Mouse (Mus musculus) heart, postnatal 10 days (tissue): ENCODE data around the gene Chst12. TPM values are rescaled to one million over a fixed set of nuclear protein-coding genes. Genes with fewer than 3 reads are reported as not detected.
"Not testable (repeated sequence)": the region's sequence is repeated elsewhere in the genome, so short reads cannot be mapped to it uniquely, and the experiment has no call there.

Experiments
- DNase-seq, 2 experiments: peaks; one replicate each; pipeline ENCODE4 v3.0.0; 2021
- intact Hi-C: fragments of 180-260 bp; cut with DNase I; formaldehyde crosslinking; loops from one replicate; pipeline ENCODE4 v1.15.1; 2025
- total RNA-seq, 2 experiments: library from RNA; stranded (reverse); gene quantifications; 2 replicates each; pipeline ENCODE4 v1.2.3; 2021

Chst12 gene
- 1 to 10 TPM; 7.5 to 8.2 TPM for total RNA-seq

DNA sequence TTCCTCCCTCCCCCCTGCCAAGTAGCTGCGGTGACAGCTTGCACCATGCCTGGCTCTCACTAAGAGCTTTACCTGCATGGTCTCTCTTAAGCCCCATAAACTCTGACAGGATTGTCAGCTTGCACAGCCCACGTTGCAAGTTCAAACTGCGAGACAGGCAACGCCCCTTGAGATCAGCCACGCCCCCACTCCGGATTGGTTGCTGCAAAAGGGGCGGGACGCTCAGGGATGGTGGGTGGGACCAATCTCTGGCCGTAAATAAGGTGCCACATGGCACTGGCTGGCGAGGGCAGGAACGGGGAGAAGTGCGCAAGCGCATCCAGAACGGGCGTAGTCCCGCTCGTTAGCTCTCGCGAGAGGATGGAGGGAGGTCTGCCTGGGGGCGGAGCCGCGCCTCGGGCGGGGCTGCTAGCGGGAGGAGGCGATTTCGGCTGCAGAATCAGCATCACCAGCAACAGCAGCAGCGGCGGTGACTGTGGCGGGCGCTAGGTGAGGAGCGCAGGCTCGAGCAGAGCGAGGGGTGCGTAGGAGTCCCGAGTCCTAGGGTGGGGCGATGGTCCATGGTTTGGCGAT lies at the start of gene Chst12:
TSS of gene Chst12 (plus strand) at position 343 of the 573 bp plus-strand sequence.
- intact Hi-C loops: no loop called here
- peak; percentile 99 for DNase-seq

DNA sequence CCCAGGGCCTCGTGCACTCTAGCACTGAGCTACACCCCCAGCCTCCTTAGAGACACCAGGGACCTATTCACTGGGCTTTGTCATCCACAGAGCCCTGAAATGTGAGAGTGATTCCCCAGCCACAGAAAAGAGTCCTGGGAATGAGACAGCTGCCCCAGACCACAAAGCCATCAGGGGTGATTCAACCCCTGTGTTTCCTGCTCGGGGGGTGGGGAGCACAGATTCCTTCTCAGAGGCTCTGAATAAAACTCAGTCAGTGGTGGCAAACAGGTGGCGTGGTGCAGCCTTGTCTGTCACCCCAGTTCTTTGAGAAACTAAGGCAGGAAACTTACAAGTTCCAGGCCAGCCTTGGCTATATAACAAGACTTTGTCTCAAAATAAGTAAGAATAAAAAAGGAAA lies 43.9 kb upstream of the Chst12 start:
- DNase-seq: no peak
- intact Hi-C loops: no loop called here

DNA sequence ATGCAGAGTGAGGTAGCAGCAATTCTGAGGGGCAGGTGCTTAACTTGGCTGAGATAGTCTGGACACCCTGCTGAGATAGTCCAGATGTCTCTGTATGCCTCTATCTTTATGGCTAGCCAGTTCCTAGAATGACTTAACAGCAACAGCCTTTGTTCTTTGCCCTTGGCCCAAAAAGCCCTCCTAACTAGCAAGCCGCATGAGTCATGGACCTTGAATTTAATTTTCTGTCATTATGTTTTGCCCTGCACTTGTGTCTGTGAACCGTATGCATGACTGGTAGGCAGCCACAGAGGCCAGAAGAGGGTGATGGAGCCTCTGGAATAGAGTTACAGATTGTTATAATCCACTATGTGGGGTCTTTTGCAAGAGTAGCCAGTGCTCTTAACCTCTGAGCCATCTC lies 42.2 kb upstream of the Chst12 start:
- intact Hi-C loops, DNase-seq: not testable (repeated sequence)

DNA sequence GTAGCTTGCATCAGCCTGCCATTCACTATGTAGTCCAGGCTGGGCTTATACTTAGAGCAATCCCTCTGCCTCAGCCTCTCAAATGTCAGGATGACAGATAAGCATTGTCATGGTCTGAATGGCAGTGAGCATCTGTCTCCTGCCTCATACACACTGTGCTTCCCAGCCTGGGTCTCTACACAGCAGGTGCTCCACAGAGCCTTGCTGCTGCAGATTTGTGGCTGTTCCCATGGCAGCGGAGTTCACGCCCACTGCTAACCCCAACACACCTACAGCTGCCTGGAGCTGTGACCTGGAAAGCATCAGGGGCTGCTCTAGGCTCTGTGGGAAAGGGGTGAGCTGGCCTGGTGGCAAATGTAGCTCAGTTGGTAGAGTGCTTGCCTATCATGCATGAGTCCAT lies 40.4 kb upstream of the Chst12 start:
- intact Hi-C loops: no loop called here
- DNase-seq: no peak

DNA sequence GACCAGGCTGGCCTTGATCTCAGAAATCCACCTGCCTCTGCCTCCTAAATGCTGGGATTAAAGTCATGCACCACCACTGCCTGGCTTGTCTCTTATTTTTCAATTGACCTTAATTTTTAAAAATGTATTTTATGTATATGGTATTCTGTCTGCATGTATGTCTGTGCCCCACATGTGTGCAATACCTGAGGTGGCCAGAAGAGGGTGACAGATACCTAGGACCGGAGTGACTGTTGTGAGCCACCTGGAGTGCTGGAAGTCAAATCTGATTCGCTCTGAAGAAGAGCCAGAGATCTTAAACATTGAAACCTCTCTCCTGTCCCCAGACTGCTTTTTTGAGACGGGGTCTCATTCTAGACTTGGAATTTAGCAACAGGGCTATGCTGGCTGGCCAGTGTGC lies 33.0 kb upstream of the Chst12 start:
- DNase-seq: no peak
- intact Hi-C loops: no loop called here

DNA sequence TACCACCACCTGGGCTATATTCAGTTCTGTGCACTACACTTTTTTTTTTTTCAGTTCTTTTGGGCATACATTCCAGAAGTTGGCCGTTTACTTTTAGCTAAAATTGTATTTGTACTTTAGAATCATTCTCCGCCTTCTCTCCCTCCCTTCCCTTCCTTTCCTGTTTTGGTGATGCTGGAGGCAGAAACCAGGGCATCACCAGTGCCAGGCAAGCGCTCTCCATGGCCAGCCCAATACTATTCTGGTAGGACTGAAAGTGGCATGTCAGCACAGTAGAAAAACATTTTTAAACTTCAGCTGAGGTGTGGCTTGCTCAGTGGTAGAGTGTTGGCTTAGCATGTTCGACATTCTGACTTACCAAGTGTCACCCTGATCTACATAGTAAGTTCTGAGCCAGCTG lies 23.9 kb upstream of the Chst12 start:
- intact Hi-C loops: no loop called here
- DNase-seq: no peak

DNA sequence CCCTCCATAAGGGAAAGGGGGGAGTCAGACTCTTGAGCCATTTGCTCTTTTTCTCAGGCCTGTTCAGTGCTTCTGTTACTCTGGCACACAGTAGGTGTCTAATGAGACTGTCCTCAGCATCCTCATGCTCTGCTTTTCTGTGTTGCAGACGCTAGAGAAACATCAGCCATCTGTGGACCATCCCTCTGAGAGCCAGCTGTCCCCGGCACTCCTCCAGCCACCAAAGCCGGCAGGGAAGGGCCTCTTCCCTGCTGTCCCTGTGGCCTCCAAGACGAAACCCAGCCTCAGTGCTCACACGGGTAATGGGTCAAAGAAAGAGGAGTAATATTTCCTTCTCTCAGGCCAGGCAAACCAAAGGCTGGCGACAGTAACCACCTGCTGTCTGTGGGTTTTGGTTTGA lies 14.2 kb upstream of the Chst12 start:
- DNase-seq: no peak
- intact Hi-C loops: no loop called here

DNA sequence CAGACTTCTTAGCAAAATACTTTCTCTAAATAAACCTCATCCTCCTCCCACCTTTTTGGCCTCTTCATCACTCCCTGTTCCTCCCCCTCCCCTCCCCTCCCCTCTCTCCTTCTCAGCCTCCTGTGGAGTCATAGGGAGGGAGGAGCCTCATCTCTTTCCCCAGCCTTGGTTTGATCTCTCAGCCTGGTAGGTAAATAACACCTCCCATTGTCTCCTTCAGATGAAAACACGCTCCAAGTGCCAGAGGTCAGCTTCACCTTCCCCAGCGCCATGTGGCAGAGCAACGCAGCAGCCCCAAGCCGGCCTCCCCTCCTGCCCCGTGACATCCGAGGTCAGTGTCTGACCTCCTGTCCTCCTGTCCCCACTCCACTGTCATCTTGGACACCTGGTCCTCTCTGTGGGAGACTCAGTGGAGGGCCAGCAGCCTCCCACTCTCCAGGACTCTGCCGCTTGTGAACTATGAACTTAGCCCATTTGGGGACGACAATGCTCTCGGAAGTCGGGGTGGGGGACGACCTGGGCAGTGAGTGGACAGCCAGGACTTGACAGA lies 12.6 kb upstream of the Chst12 start:
- intact Hi-C loops: no loop called here
- DNase-seq: no peak

DNA sequence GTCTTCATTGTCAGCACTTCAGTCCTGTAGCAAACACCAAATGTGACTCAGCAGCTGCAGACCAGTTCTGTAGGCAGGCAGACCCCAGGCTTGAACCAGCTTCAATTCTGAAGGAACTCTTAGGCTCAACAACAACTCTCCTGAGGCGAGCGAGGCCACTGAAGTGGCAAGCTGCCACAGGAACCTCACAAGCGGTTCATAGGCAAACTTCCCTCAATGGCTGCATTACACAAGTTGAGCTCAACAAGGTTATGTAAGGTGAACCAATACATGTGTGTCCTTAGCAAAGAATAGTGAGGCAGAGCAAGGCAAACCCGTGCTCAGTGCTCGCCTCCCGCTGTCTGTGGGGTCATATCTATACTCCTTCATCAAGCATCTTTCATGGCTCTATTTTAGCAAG lies 7.2 kb upstream of the Chst12 start:
- intact Hi-C loops: no loop called here
- no peak for DNase-seq

DNA sequence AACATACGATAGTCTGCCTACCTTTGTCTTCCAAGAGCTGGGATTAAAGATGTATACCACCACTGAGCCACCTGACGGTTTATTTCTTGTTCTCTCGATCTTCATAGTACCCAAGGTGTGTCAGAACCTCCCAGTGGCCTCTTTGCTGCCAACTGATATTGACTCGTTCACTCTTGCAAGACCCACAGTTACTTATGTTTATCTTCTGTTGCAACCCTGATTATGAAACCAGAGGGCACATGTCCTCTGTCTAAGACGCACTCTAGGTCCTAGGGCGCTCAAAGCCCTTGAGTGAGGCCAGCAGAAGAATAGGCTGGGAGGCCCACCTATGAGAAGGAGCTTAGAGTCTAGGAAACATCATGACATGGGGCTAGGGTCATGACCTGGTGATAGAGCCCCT lies 4.6 kb upstream of the Chst12 start:
- intact Hi-C loops: no loop called here
- DNase-seq: no peak

DNA sequence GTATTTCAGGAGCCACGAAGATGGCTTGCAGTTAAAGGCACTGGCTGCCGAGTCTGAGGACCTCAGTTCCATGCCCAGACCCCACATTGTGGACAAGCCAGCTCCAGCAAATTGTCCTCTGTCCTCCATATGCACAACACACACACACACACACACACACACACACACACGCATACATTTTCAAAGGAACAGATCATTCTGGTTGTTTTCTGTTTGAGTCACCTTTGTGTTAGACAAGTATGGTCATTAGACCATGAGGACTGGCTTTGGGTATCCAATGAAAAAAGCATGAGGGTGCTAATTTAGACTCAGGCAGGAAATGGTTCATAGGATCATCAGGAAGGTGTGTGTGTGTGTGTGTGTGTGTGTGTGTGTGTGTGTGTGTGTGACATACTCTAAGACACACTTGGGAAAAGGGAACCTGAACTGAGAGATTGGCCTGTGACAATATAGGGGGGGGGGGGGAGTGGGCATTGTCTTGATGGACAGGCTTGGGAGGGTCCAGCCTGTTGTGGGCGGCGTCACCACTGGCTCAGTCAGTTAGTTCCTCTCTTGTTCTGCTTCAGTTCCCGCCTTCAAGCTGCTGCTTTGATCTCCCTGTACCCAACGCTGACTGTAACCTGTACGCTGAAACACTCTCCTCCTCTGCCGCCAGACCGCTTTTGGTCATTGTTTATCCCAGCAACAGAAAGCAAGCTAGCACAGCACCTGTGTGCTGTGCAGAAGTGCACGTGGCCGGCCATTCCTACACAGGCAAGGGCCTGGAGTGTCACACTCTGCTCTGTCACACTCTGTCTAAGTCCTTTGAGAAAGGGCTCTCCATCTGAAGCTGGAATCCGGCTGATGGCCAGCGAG lies 3.1 kb upstream of the Chst12 start:
- no peak for DNase-seq
- intact Hi-C loops: no loop called here

DNA sequence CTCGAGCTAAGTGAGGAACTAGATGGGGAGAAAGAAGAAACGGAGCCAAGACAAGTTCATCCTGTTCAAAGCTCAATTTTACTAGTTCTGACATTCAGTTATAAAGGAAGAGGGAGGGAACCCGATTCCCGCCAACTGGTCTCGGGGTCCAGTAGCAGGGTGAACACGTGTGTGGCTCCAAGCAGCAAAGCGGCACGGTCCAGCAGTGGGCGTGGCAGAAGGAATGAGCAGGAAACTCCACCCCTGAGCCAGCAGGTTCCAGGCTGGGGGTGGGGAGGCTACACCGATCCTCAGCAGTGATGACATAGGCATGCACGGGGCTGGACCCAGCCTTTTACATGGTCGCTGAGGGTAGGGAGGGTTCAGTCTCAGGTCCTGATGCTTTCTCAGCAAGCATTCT lies 2.4 kb upstream of the Chst12 start:
- DNase-seq: peak; percentile 68 to 70
- intact Hi-C loops: not testable (repeated sequence)

DNA sequence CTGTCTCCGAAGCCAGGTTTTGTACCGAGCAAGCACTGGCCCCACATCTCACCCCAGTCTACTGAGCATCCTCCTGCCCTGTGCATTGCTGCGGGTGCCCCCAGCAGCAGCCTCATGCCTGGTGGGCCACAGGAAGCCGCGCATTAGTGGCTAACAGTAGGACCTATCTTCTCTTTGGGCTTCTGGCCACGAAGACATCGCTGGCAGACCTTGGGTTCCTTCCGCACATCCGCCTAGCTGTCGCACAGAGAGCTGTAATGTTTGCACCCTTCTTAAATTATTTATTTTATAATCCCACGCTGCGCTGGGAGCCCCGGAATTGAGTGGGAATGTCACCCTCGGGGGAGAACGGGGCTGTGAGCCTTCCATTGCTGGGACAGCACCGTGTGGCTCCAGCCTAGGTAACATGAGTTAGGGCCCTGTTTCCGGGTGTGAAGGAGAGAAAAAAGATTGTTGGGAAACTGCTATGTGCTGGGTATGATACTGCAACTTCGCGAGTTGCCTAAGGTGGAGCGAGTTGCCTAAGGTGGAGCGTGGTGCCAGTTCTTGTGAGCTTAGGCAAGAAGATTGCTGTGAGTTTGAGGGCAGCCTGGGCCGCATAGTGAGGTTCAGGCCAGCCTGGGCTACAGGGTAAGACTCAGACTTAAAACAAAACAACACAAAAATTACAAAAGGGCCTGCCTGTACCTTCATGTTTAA lies 895 bp downstream of the Chst12 start:
- peak in 1 of 2 experiments; percentile 34 for DNase-seq
- intact Hi-C loops: no loop called here

DNA sequence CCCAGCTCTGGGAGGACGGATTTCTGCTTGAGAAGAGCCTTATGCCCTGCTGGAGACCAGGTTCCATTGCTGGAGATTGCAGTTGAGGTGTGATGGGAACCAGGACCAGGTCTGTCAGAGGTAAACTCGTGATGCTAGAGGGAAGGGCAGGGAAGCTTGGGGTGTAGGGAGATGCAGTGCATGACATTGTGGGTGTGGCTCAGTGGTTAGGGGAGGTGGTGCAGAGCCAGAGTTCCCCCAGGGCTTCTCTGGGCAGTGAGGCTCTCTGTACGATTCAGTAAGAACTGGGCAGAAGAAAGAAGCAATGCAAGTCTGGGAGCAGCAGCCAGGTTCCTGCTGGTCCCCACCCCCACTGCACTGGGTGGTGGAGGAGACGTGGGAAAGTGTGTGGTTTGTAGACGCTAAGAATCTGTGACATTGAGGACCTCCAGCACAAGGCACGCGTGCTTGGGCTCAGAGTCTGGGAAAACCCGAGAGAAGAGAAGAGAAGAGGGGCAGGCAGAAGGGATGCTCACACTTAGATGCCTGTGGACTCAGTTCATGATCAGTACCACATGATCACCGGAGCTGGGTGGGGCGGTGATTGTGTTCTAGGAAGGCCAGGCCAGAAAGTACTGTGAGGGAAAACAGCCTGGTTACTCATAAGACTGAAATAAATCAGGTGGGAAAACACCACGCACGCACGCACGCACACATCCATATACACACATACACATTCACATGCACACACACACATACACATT lies 2.3 kb downstream of the Chst12 start:
- no peak for DNase-seq
- intact Hi-C loops: no loop called here

DNA sequence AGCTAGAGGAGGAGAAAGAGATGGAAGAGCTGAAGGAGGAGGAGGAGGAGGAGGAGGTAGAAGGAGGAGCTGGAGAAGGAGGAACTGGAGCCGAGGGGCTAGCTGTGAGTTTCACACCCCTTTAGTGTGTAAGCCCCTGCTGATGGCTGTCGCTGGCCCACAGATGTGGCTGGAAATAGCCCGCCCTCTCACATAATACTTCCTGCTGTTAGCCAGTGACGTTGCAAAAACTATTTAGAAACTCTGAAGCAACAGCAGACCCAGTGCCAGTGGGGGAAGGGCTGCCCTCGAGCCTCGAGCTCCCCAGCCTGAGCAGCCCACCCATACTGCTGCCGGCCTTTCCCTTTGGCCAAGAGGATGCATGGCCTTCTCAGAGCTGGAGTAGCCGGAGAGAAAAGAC lies 3.3 kb downstream of the Chst12 start:
- peak; percentile 30 to 37 for DNase-seq
- intact Hi-C loops: no loop called here

DNA sequence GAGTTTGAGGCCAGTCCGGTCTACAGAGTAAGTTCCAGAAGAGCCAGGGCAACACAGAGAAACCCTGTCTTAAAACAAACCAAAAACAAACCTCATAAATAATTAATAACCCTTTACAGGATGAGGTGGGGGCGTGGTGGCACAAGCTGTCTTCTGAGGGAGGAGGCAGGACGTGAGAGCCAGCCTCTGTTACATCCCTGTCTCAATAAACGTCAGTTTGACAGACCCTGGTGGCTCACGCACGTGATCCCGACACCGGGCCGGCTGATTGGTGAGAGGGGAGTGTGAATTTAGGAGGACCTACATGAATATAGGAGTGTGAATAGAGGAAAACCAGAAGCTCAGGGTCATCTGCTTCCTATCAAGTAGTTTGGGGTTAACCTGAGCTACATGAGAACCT lies 3.9 kb downstream of the Chst12 start:
- DNase-seq: no peak
- intact Hi-C loops: no loop called here

DNA sequence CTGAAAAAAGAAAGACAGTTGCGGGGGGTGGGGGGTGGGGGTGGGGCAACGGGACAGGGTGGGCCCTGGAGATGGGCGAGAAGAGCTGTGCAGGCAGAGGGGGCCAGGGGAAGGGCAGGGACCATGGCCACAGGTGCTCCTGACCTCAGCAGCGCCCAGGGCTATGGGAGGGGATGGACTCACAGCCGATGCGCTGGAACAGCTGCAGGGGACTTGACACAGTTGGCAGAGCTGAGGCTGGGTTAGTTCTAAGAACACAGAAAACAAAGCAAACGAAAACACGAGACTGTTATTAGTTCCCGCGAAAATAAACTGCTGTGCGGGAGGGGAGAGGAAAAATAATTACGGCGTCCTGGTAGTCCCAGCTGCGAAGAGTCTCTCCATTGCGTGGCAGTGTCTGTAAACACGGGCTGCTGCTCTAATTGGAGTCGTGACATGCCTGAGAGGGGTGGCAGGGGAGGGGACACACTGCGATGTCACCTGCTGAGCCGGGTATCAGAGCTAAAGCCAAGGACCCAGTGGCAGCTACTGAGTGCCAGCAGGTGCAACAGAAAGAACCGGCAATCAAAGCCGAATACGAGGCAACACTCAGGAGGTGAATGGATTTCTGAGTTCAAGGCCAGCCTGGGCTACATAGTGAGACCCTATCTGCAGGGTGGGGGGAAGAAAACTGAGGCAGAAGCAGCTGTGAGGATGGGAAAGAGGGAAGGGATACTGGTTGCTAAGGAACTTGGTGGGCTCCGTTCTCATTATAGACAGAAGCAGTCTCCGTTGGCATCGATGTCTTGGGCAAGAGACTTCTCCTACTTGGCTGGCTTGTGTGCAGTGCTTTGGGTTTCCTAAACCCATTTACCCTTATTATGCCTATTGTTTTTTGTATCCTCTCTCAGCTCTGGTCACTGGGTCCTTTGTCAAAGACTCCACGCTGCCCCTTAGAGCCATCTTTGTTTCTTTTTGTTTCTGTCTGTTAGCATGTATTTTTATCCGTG lies 5.0 kb downstream of the Chst12 start:
- intact Hi-C loops: no loop called here
- DNase-seq: no peak

DNA sequence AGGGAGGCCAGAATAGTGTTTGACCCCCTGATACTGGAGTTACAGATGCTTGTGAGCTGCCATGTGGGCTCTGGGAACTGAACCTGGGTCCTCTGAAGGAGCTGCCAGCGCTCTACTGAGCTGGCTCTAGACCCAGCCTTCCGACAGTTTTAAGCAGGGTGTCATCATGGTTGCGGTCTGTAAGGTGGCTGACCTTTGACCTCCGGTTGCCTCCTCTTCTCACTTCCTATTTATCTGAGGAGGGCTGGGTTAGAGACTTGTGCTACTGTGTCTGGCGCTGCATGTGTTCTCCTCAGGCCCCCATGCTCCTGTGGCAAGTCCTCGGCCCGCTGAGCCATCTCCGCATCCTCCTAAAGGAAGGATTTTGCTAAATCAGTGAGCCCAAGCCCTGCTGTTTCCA lies 8.6 kb downstream of the Chst12 start:
- intact Hi-C loops: no loop called here
- DNase-seq: no peak

DNA sequence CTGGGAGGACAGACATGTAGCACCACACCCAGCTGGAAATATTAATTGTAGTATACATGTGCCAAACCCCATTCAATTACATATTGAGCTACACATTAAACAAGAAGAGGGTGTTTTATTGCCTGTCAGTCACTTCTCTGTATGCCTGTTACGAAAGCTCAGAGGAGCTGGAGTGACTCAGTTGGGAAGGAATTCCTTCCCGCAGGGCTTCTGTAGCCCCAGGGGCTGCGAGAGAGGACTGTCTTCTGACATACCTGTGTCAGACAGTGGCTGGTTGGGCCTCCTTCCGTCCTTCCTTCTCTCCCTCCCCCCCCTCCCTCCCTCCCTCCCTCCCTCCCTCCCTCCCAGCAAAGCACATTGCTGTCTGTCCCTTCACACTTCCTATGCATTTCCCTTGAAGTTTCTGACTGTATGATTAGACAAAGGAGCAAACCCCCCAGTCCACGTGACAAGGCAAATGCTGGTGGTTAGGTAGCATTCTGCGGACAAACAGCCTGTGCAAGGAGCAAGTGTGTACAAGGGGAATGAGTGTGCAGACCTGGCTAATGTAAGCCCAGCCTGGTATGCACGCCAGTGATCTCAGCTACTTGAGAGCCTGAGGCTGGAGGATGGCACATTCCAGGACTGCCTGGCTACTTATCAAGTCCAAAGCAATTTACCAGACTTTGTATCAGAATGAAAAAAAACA lies 9.6 kb downstream of the Chst12 start:
- intact Hi-C loops: no loop called here
- DNase-seq: no peak
